Mouse (Mus musculus) cerebellum, postnatal 4 days (tissue): ENCODE measurements around the gene Chchd4.

Experiments used
- DNase-seq, 2 experiments: peaks; one replicate each; pipeline ENCODE4 v3.0.0; 2022; ENCODE audit warnings: low spot score in 2 of 2, mixed read lengths in 1 of 2

Gene Chchd4

DNA sequence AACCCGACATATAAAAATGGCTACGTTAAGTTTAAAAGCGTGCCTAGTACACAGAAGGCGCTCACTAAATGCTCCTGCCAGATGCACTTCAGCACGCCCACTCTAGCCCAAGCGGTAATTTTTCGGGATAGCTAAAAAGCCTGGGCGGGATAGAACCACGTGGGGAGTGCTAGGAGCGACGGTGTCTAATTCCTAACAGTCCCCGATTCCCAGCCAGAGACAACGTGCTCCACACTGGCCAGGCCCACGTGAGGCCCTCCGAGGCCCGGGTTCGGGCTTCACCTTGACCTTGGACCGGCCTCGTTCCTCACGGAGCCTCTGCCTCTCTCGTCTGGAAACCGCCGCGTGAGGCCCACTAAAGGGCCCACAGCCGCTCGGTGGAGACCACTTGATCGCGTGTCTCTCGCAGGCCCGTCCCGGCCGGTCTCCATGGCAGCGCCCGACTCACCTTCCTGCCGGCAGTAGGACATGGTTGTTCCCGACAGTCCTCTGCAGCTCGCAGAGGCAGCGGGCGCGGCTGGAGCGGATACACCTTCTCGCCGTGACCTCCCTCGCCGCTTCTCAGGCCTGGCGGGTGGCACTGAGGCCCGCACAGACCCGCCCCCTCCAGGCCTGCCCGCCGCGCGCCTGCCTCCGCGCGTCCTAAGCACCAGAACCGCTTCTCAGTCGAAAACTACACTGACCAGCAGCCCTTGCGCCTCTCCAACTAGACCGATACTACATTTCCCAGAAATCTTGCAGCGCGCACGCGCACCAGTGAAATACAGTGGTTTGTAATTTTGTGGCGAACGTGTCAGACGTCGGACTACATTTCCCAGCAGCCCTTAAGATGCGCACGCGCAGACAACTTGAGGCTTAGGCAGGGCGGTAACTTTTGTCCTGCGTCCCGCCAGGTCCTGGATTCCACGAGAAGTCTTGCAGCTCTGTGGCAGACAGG is at the start of gene Chchd4, which contains the start of gene Tmem43:
Gene Chchd4 (minus strand): TSS at position 679 of the 937 bp plus-strand sequence.
Gene Tmem43 (plus strand): TSS at position 836 of the 937 bp plus-strand sequence.
- peak; percentile 94 to 96 for DNase-seq

DNA sequence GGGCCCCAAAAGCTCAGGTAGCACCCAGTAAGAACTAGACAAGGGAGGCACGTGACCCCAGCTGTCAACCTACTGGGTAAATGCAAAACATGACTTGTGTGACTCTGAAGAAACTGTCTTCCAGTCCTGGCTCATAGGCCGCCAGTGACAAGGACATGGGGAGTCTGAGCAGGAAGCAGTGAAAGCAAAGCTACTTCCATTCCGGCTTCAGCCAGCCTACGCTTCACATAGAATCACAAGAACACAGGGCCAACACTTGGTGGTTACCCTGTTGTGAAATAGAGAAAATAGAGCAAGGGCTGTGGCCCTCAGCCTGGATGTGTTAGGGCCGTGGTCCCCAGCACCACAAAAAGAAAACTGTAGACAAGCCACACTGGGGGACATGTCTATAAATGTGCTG is 49.5 kb upstream of the Chchd4 start:
- no peak for DNase-seq

DNA sequence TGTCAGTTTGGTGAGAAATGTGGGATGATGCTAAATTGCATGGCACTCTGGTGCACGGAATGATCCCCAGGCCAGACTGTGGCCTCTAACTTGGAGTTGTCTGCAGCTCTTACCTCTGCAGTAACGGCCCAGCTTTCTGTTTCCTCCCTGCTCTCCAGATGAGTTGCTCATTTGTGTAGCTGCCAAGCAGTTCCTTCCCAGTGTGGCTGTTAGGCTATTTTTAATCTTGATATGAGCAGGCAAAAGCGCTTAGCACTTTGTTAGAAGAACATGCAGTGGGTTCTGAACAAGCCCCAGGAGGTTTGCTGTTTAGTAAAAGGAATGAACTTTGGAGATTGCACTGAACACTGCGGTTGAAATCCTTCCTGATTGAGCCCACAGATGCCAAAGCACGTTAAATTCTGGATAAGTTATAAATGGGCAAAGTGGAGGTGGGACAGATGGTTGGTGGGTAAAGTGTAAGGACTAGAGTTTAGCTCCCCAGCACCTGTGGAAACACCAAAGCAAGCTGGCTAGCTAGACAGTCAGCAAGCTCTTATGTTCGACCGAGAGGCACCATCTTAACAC is 45.2 kb upstream of the Chchd4 start:
- no peak for DNase-seq

DNA sequence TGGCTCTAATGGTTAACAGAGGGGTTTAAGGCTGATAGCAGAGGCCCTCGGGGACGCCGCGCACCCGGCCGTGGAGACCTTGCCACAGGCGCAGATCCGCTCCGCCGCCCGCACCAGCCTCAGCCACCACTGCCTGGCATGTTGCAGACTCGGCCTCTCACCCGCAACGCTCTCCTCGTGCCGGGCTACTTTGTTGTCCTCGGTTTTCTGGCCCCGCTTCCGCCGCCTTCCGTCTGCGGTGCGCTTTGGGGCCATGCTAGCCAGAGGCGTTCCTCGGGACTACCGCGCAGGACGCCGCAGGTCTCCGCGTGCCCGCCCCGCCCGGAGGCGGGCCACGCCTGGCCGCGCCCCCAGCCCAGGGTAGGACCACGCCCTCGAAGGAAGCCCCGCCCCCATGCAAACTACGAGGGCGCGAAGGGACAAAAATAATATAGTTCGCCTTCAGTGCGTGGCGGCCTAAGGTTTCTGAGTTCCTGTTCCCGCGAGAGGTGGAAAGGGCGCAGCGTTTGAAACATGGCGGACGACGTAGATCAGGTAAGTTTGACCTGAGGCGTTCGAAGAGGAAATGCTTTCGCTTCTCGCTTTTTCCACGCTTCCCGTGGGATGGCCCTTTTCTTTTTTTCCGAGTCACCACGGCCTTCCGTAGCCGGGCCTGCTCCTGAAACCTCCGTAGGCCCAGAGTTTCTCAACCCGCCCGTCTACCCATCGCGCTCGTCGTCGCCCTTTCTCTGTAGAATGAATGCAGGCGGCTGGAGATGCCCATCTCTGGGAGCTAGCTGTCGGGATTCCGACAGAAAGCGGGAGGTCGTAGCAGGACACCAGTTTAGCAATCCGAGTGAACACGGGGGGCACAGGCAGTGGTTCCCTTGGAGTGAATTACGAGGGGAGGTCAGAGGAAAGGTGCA is 42.5 kb upstream of the Chchd4 start, which contains the start of the genes Xpc and Lsm3:
Gene Xpc (minus strand): TSS at position 344 of the 905 bp plus-strand sequence.
Gene Lsm3 (plus strand): TSS at position 384 of the 905 bp plus-strand sequence.
- peak; percentile 96 to 98 for DNase-seq

DNA sequence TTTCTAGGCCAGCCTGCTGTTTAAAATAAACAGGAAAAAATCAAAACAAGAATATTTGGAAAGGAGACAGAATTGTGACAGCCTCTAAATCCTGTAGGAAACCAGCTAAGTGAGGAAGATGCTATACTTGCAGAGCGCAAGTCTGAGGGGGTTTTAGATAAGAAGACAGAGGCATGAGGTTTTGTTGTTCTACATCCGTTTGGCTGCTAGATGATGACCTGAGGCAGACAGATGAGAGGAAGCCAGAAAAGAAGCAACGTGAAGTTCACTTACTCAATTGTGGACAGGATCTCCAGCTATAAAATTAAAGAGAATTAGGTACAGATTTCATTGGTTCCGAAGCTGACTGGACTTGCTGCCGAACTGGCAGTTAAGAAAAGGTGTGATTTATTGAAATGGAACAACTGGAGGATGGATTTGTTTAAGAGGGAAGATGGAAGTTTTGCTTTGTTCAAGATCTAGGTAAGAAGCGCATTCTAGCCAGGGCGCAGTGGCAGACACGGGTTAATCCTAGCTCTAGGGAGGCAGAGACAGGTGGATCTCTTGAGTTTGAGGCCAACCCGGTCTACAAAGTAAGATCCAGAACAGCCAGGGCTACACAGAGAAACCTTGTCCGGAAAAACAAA is 41.5 kb upstream of the Chchd4 start:
- no peak for DNase-seq

DNA sequence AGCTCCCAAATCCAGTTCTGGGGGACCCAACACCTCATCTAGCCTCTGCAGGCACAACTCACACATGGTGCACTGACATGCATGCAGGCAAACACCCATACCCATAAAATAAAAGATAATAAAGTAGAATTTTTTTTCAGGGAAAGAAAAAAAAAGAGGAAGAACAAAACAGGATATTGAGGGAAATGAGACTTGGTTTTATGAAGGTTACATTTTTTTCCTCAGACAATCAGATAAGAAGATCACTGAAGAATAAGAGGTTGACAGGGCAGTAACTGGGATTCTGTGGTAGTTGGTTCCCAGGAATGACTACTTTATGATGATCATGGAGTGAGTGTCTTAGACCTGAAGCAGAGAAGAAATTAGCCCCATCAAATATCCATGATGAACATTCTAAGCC is 40.8 kb upstream of the Chchd4 start:
- DNase-seq, result no peak

DNA sequence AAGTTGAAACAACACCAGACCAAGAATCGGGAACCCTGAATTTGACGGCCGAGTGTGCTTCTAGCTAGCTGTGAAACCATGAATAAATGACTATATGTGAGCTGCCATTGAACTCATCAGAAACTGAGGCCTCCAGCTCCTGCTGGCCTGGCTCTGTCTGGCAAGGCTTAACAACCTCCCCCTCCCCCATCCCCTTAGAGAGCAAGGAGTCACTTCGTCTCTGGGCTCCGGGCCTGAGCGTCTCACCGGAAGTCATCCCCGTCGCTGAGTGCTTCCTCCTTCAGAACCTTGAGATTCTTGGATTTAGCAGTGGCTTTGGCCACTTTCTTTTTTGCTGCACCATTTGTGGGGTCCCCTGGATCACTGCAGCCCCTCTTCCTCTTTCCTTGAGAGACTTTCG is 36.9 kb upstream of the Chchd4 start:
- no peak for DNase-seq

DNA sequence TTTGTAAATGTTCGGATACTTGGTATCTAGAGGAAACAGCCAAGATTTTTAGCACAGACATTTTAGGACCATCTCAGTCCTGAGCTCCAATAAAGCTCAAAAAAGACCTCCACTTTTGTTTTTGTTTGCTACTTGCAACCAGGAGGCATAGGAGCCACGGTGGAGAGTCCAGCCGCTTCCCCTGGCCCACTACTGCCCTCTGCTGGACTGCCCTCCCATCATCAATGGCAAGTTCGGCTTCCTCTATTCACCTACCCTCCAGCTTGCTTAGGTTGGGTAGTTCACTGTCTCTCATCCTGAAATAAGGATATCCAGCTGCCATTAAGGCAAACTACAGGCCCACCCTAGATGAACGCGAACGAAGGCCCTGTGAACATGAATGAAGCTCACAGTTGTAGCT is 36.0 kb upstream of the Chchd4 start:
- peak; percentile 52 to 70 for DNase-seq

DNA sequence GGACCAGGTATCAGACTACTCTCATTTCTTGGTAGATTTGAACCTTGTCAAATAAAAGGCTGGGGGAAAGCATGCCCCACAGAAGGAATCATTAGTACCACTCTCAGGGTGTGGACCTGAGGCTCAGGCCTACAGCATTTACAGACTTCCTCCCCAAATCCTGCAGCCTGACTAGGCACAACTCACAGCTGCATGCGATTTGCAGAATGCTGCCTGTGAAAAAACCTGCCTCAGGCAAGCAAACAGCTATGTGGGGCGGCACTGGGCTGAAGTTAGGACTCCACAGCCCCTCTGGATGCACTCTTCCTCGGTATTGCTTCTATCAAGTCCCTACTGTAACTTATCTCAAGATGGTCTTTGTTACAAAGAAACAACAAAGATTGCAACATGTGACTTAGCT is 34.7 kb upstream of the Chchd4 start:
- no peak for DNase-seq

DNA sequence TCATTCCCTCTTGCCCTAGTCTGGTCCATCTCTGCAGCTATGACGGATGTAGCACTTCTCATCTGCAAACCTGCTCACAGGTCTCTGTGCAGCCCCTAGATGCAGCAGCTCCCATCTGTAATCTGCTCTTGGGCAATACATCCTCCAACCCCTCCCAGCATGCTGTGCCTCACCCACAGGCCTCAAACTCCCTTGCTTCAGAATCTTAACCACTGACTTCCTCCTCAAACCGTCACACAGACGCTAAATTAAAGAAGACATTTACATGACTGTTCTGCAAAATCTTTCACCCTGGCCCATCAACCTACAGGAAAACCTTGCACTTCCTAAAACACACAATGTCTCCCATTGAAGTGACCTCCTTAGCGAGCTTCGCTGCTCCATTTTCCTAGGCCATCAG is 32.7 kb upstream of the Chchd4 start:
- DNase-seq, result no peak

DNA sequence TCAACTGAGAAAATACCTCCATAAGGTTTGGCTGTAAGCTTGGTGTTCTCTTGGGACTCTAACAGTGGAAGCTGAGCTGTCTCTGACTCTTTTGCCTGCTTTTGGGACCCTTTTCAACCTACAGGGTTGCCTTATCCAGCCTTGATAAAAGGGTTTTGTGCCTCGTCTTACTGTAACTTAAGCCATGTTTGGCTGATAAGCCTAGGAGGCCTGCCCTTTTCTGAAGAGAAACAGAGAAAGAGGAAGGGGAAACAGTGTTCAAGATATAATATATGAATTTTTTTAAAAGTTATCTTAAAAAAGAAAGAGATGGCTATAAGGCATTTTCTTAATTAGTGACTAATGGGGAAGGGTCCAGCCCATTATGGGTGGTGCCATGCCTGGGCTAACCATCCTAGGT is 30.0 kb upstream of the Chchd4 start:
- no peak for DNase-seq

DNA sequence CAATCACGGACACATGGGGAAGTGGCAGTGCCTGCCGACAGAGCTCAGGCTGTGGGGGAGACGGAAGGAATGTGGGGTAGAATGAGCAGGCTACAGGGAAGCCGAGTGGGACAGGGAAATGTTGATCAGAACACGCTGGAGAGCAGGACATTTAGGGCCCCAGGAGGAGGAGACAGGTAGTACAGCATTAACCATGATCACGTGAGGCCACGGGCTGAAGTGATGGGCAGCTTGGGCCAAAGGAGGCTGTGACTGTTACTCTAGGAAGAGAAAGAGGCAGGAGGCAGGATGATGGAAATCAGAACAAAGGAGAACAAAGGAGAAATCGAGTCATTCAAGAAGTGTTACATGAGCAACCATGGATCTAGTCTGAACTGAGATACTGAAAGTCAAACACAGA is 21.2 kb upstream of the Chchd4 start:
- DNase-seq, result no peak

DNA sequence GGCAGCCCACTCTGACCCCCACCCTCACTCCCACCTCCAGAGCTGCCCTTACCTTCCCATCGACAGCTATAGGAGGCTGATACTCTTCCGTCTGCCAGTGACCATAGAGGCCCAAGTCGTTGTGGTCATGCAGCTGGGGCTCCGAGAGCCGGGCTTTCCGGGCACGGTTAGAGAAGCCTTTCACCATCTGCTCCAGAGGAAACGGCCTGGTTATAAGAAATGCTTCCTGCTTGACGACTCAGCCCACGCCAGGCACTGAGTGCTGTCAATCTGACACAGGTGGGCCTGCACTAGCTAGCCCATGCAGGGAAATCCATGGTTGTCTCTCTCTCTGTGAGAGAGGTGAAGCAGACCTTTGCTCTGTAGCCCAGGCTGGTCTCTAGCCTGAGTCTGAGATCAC is 19.7 kb upstream of the Chchd4 start:
- no peak for DNase-seq

DNA sequence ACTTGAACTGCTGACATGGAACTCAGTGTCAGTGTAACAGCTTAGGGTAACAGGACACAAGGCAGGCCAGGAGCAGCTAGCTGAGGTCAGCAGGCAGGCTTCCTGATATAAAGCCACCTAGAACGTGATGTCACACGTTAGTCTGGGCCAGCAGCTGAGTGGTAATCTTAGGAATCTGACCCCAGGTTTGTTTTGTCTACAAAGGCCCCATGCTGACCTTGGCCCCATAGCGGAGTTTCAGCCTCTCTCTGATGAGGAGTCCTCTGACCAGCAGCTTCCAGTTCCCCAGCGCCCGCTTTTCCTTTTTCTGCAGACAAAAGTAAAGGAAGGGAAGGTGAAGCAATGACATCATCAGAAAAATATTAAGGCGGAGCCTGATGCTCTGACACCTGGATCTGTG is 17.7 kb upstream of the Chchd4 start:
- DNase-seq, result no peak

DNA sequence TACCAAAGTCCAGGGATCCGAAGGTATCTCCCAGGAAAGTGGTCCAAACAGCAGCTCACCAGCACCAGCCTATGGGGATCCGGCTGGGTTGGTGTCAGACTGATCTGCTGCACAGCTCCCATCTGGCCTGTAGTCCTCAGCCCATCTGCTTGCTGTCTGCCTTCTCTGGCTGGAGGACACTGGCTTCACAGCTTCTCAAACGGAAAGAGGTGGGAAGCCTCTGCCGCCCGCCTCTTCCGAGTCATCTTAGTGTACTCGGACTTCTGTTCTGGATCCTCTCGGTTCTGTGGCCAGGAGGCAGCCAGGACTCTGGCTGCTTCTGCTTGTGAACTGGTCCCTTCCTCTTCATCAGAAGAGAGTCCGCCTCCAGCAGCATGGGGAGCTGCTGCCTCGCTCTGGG is 16.5 kb upstream of the Chchd4 start:
- peak in 1 of 2 experiments; percentile 6 for DNase-seq

DNA sequence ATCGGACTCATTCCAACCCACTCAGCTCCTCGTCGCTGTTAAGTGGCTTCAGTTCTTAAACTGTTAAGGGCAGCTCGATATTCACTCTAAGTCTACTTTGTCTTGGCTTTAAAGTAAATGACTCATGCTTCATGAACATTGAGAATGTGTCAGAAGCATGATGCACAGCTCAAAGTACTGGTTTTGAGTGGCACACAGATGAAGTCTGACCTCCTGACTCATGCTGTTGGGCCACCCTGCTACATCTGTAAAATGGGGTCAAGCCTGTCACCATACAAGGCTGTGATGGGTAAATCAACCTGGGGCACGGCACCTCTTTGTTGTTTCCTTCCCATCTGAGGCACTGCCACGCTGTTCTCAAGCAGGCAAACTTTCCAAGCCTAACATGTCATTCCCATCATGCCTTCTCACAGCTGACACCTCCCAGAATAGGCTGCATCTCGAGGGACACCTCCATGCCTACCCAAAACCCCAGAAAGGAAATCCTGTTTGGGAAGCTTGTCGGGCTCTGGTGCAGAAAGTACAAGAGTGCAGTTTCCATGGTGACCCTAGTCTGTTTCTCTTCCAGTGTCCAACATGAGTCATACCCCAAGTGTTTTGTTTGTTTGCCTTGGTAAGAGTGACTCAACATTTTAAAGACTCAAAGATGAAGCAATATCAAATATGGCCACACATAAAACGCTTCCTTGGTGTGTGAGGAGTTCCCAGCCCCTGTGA is 15.3 kb upstream of the Chchd4 start:
- no peak for DNase-seq

DNA sequence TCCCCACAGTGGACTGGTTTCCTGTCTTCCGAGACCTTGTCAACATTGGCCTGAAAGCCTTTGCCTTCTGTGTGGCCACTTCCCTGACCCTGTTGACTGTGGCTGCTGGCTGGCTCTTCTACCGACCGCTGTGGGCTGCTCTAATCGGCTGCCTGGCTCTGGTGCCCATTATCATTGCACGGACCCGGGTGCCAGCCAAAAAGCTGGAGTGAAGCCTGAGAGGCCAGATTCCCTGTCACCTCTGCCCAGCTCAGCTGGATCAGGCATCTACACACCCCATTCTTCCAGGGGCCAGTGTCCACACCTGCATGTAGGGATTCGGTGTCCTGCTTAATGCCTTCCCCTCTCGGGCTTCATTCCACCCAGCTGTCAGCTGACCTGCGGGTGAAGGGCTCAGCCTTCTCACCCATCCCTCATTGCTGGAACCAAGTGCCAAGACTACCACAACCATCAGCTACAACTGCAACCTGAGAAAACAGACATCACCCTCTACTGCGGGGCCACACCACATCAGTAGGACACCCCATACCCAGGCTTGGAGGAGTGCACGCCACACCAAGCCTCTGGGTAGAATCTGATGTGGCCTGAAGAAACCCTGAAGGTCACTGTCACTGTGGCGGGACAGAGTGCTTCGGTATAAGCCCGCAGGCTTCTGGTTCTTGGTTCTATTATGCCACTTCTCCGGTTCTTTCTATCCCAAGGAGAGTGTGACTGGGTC is 13.5 kb upstream of the Chchd4 start:
- no peak for DNase-seq

DNA sequence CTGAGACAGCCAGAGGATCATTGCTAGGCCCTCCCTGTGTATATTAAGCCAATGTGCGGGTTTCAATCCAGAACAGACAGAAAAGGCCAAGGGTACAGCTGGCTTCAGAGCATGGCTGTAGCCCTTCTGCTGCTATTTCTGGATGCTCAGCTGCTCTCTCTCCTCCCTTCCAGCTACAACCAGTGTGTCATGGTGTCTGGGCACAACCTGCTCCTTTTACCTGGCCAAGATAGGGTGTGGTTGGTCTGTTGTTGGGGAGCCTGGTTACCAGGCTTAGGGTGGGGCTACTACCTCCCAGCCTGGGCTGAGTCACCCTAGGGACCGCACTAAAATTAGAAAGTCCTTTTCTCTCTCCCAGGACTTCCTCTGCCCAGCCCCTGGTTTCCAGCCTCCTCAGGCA is 10.0 kb upstream of the Chchd4 start:
- no peak for DNase-seq

DNA sequence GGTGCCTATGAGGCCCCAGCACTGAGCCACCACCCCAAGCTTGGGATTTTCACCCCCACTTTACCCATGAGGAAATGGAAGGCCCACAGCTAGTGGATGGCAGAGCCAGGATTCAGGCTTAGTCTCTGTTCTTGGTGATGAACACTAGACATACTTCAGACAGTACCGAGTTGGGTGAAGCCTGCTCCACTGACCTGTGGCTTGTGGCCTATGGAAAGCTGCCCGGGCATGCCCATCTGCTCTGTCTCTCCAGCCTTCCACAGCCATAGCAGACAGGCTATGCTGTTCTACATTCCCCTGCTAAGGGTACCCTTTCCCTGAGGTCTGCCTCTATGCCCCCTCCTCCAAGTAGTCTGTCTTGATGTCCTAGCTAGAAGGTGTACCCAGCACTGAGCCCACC is 3.2 kb upstream of the Chchd4 start:
- DNase-seq, result no peak
